Mouse (Mus musculus) layer of hippocampus, adult 8-10 months (tissue): ENCODE results near the gene Slc4a4. TPM values are rescaled to one million over a fixed set of nuclear protein-coding genes. Genes with fewer than 3 reads are reported as not detected.
"Not testable (repeated sequence)": the region's sequence is repeated elsewhere in the genome, so short reads cannot be mapped to it uniquely, and the experiment has no call there.

ENCODE experiments used
- DNase-seq, 2 experiments: peaks; one replicate each; pipeline ENCODE4 v3.0.0; 2022; ENCODE audit warnings: low spot score in 2 of 2
- total RNA-seq, 4 experiments: library from RNA; stranded (reverse); gene quantifications; 2 replicates each; pipeline ENCODE4 v1.2.4; 2022

Gene Slc4a4
- total RNA-seq, 4 experiments from 2014 or later, result 140 to 157 (median 150) TPM

GRCm38 (mm10) chr5:89070051-89070450 is 183.4 kb downstream of the Slc4a4 start:
- no peak for DNase-seq

- no peak for DNase-seq
Observed at GRCm38 (mm10) chr5:89071957-89072356, 185.3 kb downstream of the Slc4a4 start.

- DNase-seq, result no peak
Observed at GRCm38 (mm10) chr5:89077711-89078110, 191.1 kb downstream of the Slc4a4 start.

GRCm38 (mm10) chr5:89083476-89083875 is 196.9 kb downstream of the Slc4a4 start:
- no peak for DNase-seq

GRCm38 (mm10) chr5:89087916-89088315 is 201.3 kb downstream of the Slc4a4 start:
- no peak for DNase-seq

- peak; percentile 24 to 39 for DNase-seq
Observed at GRCm38 (mm10) chr5:89088462-89088861, 201.8 kb downstream of the Slc4a4 start.

GRCm38 (mm10) chr5:89090131-89090530 is 203.5 kb downstream of the Slc4a4 start:
- no peak for DNase-seq

- DNase-seq, result no peak
Observed at GRCm38 (mm10) chr5:89096371-89096770, 209.8 kb downstream of the Slc4a4 start.

- no peak for DNase-seq
Observed at GRCm38 (mm10) chr5:89097291-89097690, 210.7 kb downstream of the Slc4a4 start.

- no peak for DNase-seq
Observed at GRCm38 (mm10) chr5:89098121-89098520, 211.5 kb downstream of the Slc4a4 start.

- no peak for DNase-seq
Observed at GRCm38 (mm10) chr5:89099886-89100285, 213.3 kb downstream of the Slc4a4 start.

GRCm38 (mm10) chr5:89102560-89102959 is 215.9 kb downstream of the Slc4a4 start:
- DNase-seq, result peak in 1 of 2 experiments; percentile 55

- DNase-seq, result no peak
Observed at GRCm38 (mm10) chr5:89105346-89105745, 218.7 kb downstream of the Slc4a4 start.

- DNase-seq, result no peak
Observed at GRCm38 (mm10) chr5:89106217-89106616, 219.6 kb downstream of the Slc4a4 start.

- DNase-seq, result no peak
Observed at GRCm38 (mm10) chr5:89108809-89109208, 222.2 kb downstream of the Slc4a4 start.

- no peak for DNase-seq
Observed at GRCm38 (mm10) chr5:89109832-89110231, 223.2 kb downstream of the Slc4a4 start.

- not testable (repeated sequence) for DNase-seq
Observed at GRCm38 (mm10) chr5:89111987-89112386, 225.4 kb downstream of the Slc4a4 start.

GRCm38 (mm10) chr5:89120881-89121280 is 234.3 kb downstream of the Slc4a4 start:
- DNase-seq, result no peak

GRCm38 (mm10) chr5:89123270-89123903 is 236.8 kb downstream of the Slc4a4 start:
- no peak for DNase-seq

- no peak for DNase-seq
Observed at GRCm38 (mm10) chr5:89128210-89128609, 241.6 kb downstream of the Slc4a4 start.

- DNase-seq, result peak; percentile 53 to 72
Observed at GRCm38 (mm10) chr5:89135776-89136175, 249.2 kb downstream of the Slc4a4 start.

- DNase-seq, result peak in 1 of 2 experiments; percentile 42
Observed at GRCm38 (mm10) chr5:89140070-89140469, 253.5 kb downstream of the Slc4a4 start.

- no peak for DNase-seq
Observed at GRCm38 (mm10) chr5:89141761-89142160, 255.1 kb downstream of the Slc4a4 start.

GRCm38 (mm10) chr5:89146276-89146675 is 259.7 kb downstream of the Slc4a4 start:
- no peak for DNase-seq
